12 mouse cellular contexts compared by ENCODE assay signal in genomic region chr10:85022647-85023312, GRCm38 (mm10).
DNase-seq lines count a peak whose midpoint lies in the region; ATAC-seq and TF ChIP-seq lines count a peak whose summit lies in the region.
"Had no signal": no experiment of that assay in that cellular context is flagged by ENCODE, and none has a peak within 500 bp of the region (broad histone marks: within the 10 kb centered on the region; RNA-seq: fewer than 3 reads in every experiment).

No protein-coding gene starts in this region.

- H3K27me3 ChIP-seq in intestine, postnatal 0 days (replicated peaks; ENCODE audit: control insufficient read depth, insufficient read depth, low read length), result no peaks in the 10 kb centered on the region
- H3K27me3 ChIP-seq in intestine, embryonic 15.5 days (replicated peaks), result no peaks in the 10 kb centered on the region
- H3K27me3 ChIP-seq in limb, embryonic 14.5 days (ENCODE audit: control insufficient read depth, insufficient read depth, low read length), result no peaks in the 10 kb centered on the region
- H3K27me3 ChIP-seq in neural tube, embryonic 13.5 days, result peaks cover 8% of the 10 kb centered on the region

- DNase-seq in forelimb bud, embryonic 11.5 days (ENCODE audit: low read depth, low spot score), result peak; percentile 46
- DNase-seq in limb, embryonic 14.5 days (ENCODE audit: low spot score), result no peak
- no peak for DNase-seq in gastrocnemius, postnatal 10 days
- DNase-seq in left cerebral cortex, adult 2 months (ENCODE audit: extremely low spot score in 1 of 2, low spot score in 2 of 2), result no peak
- DNase-seq: lung, postnatal 10 days; right cerebral cortex, postnatal 14 days; thymus, postnatal 36 days had no signal

- intact Hi-C loops in left cerebral cortex, adult 2 months (cut with DNase I), result no loop called here

- H3K4me2 ChIP-seq in intestine, postnatal 0 days (replicated peaks; ENCODE audit: low read depth), result no peak overlapping the region
- no peak overlapping the region for H3K4me2 ChIP-seq in intestine, embryonic 15.5 days (replicated peaks)
- no peak overlapping the region for H3K4me2 ChIP-seq in limb, embryonic 14.5 days (replicated peaks; ENCODE audit: low read depth, low read length, severe bottlenecking)
- H3K4me2 ChIP-seq in neural tube, embryonic 13.5 days, result peak overlapping the region; percentile 33

- H3K36me3 ChIP-seq in intestine, postnatal 0 days (ENCODE audit: control insufficient read depth, insufficient read depth), result peaks cover 11% of the 10 kb centered on the region; the same call in 1 of the 2 replicates
- no peaks in the 10 kb centered on the region for H3K36me3 ChIP-seq in intestine, embryonic 15.5 days
- peaks cover 15% of the 10 kb centered on the region for H3K36me3 ChIP-seq in limb, embryonic 14.5 days (ENCODE audit: control insufficient read depth, insufficient read depth, low read length)
- H3K36me3 ChIP-seq in neural tube, embryonic 13.5 days, result peaks cover 18% of the 10 kb centered on the region

- 57% methylated on average over 11 of the region's 11 CpGs for WGBS in intestine, postnatal 0 days
- 52% methylated on average over 11 of the region's 11 CpGs for WGBS in intestine, embryonic 15.5 days
- WGBS in limb, embryonic 14.5 days, result 24% methylated on average over 11 of the region's 11 CpGs
- WGBS in neural tube, embryonic 13.5 days, result 7% methylated on average over 11 of the region's 11 CpGs

- H3K27ac ChIP-seq in intestine, postnatal 0 days (ENCODE audit: low read depth, low read length), result no peak overlapping the region
- no peak overlapping the region for H3K27ac ChIP-seq in intestine, embryonic 15.5 days
- H3K27ac ChIP-seq in limb, embryonic 14.5 days (replicated peaks; ENCODE audit: low read depth, low read length), result no peak overlapping the region
- peak overlapping the region; percentile 89 for H3K27ac ChIP-seq in neural tube, embryonic 13.5 days (replicated peaks)
- no peak overlapping the region for H3K27ac ChIP-seq in left cerebral cortex, adult 2 months

- TF ChIP-seq CTCF in intestine, postnatal 0 days (IDR thresholded peaks at IDR 0.05; ENCODE audit: low read depth), result peak; percentile 30
- TF ChIP-seq CTCF in left cerebral cortex, adult 2 months (IDR thresholded peaks at IDR 0.05), result no peak; the same call in 1 of the 2 replicates

- H3K4me3 ChIP-seq in intestine, postnatal 0 days (ENCODE audit: low read depth, low read length), result no peak overlapping the region
- H3K4me3 ChIP-seq in intestine, embryonic 15.5 days (replicated peaks), result no peak overlapping the region
- no peak overlapping the region for H3K4me3 ChIP-seq in limb, embryonic 14.5 days (replicated peaks; ENCODE audit: low read length)
- H3K4me3 ChIP-seq in neural tube, embryonic 13.5 days, result no peak overlapping the region
- no peak overlapping the region for H3K4me3 ChIP-seq in left cerebral cortex, adult 2 months
- H3K4me3 ChIP-seq: myocyte had no signal

- no peaks in the 10 kb centered on the region for H3K9me3 ChIP-seq in intestine, postnatal 0 days (ENCODE audit: control insufficient read depth)
- H3K9me3 ChIP-seq in intestine, embryonic 15.5 days, result no peaks in the 10 kb centered on the region
- H3K9me3 ChIP-seq in limb, embryonic 14.5 days (ENCODE audit: control insufficient read depth, low read length), result no peaks in the 10 kb centered on the region
- no peaks in the 10 kb centered on the region for H3K9me3 ChIP-seq in neural tube, embryonic 13.5 days

- H3K9ac ChIP-seq in intestine, postnatal 0 days (ENCODE audit: low read depth, low read length), result no peak overlapping the region
- no peak overlapping the region for H3K9ac ChIP-seq in intestine, embryonic 15.5 days
- no peak overlapping the region for H3K9ac ChIP-seq in limb, embryonic 14.5 days (ENCODE audit: low read depth, low read length, severe bottlenecking)
- H3K9ac ChIP-seq in neural tube, embryonic 13.5 days, result peak overlapping the region; percentile 31; the same call in 1 of the 2 replicates

- ATAC-seq in intestine, postnatal 0 days, result no peak
- no peak for ATAC-seq in intestine, embryonic 15.5 days
- peak; percentile 48; the same call in 1 of the 2 replicates for ATAC-seq in limb, embryonic 14.5 days (ENCODE audit: low FRiP score, low read depth)
- ATAC-seq in neural tube, embryonic 13.5 days (ENCODE audit: low read depth), result peak; percentile 91
- no peak for ATAC-seq in erythroblast, adult 5-6 weeks (replicated peaks; ENCODE audit: low FRiP score, poor library complexity, severe bottlenecking)

- TF ChIP-seq POLR2A in limb, embryonic 14.5 days (IDR thresholded peaks at IDR 0.05; ENCODE audit: borderline replicate concordance, extremely low read depth, insufficient read depth, insufficient read length), result no peak

- no peaks in the 10 kb centered on the region for H3K4me1 ChIP-seq in intestine, postnatal 0 days (replicated peaks; ENCODE audit: control insufficient read depth, insufficient read depth, low read length)
- no peaks in the 10 kb centered on the region for H3K4me1 ChIP-seq in intestine, embryonic 15.5 days (replicated peaks)
- H3K4me1 ChIP-seq in limb, embryonic 14.5 days (ENCODE audit: control insufficient read depth, insufficient read depth, low read length), result peaks cover 9% of the 10 kb centered on the region
- peaks cover 28% of the 10 kb centered on the region for H3K4me1 ChIP-seq in neural tube, embryonic 13.5 days (replicated peaks)

Comparison
In these comparisons a context has a peak if more than half of its experiments do, and no peak if none do; other contexts are left out.
1. ATAC-seq: peak in limb, embryonic 14.5 days (single experiment) and neural tube, embryonic 13.5 days (single experiment); none in intestine, postnatal 0 days (single experiment), intestine, embryonic 15.5 days (single experiment) and erythroblast, adult 5-6 weeks (single experiment).